Mouse (Mus musculus) cerebellum, adult 9-10 months (tissue): ENCODE measurements around the gene Krt222.
A peak's percentile ranks its signal among the peaks of the same experiment; 100 is the strongest.

Source experiments
- DNase-seq: peaks from one replicate; pipeline ENCODE4 v3.0.0; 2022

Gene Krt222

GRCm38 (mm10) chr11:99231049-99231816, 12.7 kb downstream of the Krt222 start:
- DNase-seq: no peak

- peak; percentile 76 for DNase-seq
Observed at GRCm38 (mm10) chr11:99230261-99231048, 13.4 kb downstream of the Krt222 start, which contains the start of gene Smarce1. Smarce1 (minus strand) TSS chr11:99231017.

DNA sequence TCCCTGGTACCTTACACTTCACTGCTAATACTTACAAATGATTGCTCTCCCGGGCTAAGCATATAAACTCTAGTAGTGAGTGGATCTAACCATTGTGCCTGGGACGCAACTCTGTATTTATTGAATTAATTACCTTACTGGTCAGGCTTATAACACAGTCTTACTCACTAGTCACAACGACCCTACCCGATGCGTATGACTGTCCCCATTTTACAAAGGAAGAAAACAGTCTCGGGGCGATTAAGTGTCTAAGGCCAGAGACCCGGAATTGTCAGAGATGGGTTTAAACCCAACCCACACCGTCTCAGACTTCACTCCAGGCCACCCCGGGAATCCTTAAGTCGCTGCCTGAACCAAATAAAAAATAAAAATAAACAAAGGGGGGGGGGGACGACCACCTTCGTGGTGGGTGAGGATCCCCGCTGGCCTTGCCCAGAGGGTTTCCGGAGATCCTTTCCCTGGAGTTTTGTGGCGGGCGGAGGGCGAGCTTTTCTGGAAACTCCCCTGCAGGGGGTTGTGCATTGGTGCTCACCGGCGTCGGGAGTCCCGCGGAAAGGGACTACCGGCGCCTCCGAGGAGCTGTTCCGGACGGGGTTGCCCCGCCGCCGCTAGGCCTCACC, 14.1 kb downstream of the Krt222 start:
- no peak for DNase-seq

DNA sequence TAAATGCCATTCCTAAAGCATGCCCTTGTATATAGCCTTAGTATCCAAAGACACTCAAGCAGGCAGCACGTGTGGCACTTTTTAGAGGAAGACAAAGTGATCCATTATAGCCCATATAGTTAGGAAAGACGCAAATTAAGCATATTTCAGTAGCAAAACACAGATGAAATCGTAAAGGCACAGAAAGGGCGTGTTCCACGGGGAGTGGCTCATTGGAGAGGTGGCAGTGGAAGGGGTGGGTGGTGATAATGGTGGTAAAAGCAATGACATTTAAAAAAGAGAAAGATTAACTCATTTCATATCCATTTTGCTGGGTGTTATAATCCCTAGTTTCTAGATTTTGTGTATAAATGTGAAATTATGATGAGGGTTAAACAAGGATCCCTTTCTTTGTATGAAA, 17.6 kb downstream of the Krt222 start:
- no peak for DNase-seq

GRCm38 (mm10) chr11:99223310-99223709, 20.6 kb downstream of the Krt222 start:
- DNase-seq: no peak

DNA sequence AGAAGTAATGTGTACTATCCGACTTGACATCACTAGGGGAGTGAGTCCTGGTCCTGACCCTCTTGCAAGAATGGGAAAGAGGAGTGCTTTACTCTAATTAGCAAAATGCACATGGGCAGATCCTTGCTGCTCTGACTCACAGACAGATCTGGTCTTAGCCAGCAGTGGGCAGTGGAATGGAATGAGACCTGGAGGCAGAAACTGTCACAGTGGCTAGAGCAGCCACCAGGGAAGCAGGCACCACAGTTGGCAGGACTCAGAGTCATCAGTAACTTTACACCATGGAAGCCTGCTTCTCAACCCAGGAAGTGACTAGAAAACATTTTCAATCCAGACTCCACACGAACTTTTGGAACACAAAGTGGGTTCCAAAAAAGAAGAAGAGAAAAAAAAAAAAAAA, 22.1 kb downstream of the Krt222 start:
- no peak for DNase-seq

DNA sequence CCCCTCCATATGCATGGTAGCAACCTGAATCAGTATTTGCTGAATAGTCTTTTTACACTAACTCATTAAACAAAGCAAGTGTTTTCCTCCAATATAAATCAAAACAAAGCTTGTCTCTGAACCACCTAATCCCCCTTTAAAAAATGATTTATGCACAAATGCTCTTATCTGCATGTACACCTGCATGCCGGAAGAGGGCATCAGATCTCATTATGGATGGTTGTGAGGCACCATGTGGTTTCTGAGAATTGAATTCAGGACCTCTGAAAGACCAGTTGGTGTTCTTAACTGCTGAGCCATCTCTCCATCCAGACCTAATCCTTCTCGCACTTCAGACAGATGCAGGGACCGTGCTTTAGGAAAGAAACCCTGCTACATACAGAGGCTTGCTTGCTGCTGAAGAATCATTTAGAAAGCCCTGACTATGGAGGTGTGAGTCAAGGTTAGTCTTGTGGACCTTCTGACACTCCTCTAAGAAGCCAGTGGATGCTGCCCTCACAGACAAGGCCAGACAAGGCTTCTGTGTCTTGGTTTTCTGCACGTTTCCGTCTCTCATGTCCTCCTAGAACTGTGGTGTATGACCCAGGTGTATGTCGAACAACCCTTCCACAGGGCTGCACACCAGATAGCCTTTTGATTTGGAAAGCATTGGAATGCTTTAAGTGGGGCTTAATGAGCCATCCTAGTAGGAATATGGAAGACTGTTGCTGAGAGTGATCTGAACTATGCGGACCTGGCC, 26.5 kb downstream of the Krt222 start:
- no peak for DNase-seq

GRCm38 (mm10) chr11:99216181-99216580, 27.7 kb downstream of the Krt222 start:
- DNase-seq: peak; percentile 38

DNA sequence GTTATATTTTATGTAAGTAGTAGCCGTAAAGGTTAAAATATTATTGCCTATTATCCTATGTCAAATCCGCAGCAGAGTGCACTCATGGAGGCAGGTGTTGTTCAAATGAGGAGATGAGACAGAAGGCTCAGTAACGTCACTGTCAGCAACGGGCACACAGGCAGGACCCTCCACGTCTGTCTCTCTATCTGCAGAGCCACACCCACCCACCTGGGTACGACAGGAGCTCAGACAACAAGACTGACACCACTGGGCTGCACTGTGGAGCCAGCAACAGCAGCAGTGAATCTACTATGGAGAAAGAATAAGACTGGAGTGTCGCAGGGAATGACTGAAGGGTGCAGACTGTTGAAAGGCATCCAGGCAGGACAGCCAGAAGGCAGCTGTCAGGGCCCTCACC, 31.2 kb downstream of the Krt222 start:
- DNase-seq: no peak

DNA sequence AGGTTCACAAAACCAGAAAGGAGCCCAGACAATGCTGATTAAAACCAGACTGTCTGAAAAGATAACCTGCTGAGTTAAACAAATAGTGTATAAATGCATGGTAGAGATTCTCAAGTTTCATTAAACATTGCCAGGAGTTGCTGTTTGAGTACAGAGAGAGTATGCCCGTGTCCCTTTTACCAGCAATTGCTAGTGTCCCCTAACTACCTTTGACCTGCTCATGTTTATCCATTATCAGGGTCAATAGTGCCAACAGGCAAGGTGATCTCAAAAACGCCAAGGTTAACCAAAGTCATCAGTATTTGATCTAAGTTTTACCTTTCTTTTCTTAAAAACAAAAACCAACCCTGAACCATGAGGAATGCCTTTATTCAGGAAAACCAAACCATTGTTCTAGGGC, 31.9 kb downstream of the Krt222 start:
- DNase-seq: no peak

- DNase-seq: no peak
Observed at GRCm38 (mm10) chr11:99208105-99208669, 35.7 kb downstream of the Krt222 start.

GRCm38 (mm10) chr11:99207449-99207848, 36.4 kb downstream of the Krt222 start:
- no peak for DNase-seq

DNA sequence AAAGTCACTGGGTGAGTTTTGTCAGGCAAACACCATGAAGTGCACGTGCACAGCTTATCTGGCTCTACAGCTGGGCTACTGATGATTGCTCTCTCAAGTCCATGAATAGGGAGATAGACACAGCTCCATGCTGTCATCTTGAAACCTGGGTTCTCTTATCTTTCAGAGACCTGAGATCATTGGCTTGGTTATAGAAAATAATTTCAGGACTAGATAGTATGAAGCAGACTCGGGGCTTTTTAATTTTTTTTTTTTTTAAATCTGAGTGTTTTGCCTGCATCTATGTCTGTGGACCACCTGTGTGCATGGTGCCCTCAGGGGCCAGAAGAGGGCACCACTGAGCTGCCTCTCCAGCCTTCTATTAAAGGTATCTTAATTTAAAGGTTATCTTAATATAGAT, 36.9 kb downstream of the Krt222 start:
- DNase-seq: no peak

DNA sequence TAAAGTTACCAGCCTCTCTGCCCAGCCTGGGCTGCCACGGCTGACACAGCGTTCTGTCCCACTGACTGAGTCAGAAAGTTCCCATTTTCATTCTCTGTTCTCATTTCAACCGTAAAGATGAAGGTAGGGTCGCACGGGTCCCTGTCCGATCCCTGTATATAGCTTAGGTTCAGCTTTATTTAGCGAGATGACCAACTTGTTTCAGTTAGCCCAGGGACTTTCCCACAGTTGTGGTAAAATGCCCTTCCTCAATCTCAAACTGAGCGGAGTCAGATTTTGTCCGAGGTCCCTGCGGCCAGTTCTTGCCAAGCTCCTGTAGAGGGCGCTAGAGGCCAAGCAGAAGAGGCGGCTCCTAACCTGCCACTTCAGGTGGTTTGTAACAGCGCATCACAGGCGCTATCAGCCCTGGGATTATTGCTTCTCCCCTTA, 54.7 kb downstream of the Krt222 start:
- DNase-seq: peak; percentile 58

GRCm38 (mm10) chr11:99187348-99187747, 56.5 kb downstream of the Krt222 start:
- no peak for DNase-seq

DNA sequence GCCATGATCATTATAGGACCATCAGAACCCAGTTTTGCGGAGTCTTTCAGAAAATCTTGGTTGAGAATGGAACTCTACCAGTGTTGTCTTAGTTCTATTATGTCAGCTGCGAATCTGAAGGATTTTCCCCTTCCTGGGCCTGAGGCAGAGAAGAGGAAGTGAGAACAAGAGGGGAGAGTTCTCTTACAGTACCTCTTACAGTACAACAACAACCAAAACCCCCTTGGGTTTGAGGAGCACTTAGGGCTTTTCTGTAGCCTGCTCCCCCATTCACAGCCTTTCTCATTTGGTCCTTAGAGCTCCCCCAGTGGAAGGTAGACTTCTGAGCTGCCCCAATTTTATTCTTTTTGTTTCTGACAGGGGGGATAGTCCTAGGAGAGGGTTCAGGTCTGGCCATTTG, 57.0 kb downstream of the Krt222 start:
- no peak for DNase-seq
